9 mouse cellular contexts compared by ENCODE assay signal in the genomic region with DNA sequence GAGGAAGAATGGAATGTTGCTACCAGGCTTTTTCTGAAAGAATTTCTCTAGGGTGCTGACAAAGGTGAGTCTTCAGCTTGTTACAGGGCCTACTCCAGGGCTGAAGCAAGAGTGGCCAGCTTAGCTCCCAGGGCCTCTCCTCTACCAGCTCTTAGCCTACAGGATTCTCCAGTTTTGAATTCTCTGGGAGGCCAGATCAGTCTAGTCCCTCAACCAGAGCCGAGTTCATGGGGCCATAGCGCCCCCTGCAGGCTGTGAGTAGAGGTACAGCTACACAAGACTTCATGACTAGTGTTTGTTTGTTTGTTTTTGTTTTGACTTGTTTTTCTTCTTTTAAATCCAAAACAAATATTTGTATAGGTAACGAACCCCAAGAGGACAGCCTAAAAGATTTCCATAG.
DNase-seq lines count a peak whose midpoint lies in the region; ATAC-seq and TF ChIP-seq lines count a peak whose summit lies in the region.
"Had no signal": no experiment of that assay in that cellular context is flagged by ENCODE, and none has a peak within 500 bp of the region (broad histone marks: within the 10 kb centered on the region; RNA-seq: fewer than 3 reads in every experiment).

No protein-coding gene starts in this region.

- TF ChIP-seq CTCF in lung, adult 2 months (IDR thresholded peaks at IDR 0.05; ENCODE audit: insufficient read depth, low read length) = peak; percentile 55

- peaks cover 20% of the 10 kb centered on the region for H3K4me1 ChIP-seq in forebrain, embryonic 10.5 days
- no peaks in the 10 kb centered on the region for H3K4me1 ChIP-seq in forebrain, embryonic 12.5 days
- no peaks in the 10 kb centered on the region for H3K4me1 ChIP-seq in lung, adult 2 months (ENCODE audit: control insufficient read depth, insufficient read depth, low read length)

- peaks cover 3% of the 10 kb centered on the region for H3K27me3 ChIP-seq in forebrain, embryonic 10.5 days (ENCODE audit: poor library complexity, severe bottlenecking)
- peaks cover 10% of the 10 kb centered on the region for H3K27me3 ChIP-seq in forebrain, embryonic 12.5 days

- WGBS in forebrain, embryonic 10.5 days = 7% methylated on average over 3 of the region's 3 CpGs
- 3% methylated on average over 3 of the region's 3 CpGs for WGBS in forebrain, embryonic 12.5 days
- WGBS in lung, adult 2 months = 6% methylated on average over 3 of the region's 3 CpGs

- H3K4me2 ChIP-seq in forebrain, embryonic 12.5 days = no peak overlapping the region

- H3K4me3 ChIP-seq in forebrain, embryonic 10.5 days = no peak overlapping the region
- no peak overlapping the region for H3K4me3 ChIP-seq in forebrain, embryonic 12.5 days (replicated peaks)
- no peak overlapping the region for H3K4me3 ChIP-seq in lung, adult 2 months (replicated peaks; ENCODE audit: extremely low read depth, low read depth, low read length)

- H3K9me3 ChIP-seq in forebrain, embryonic 10.5 days = no peaks in the 10 kb centered on the region
- no peaks in the 10 kb centered on the region for H3K9me3 ChIP-seq in forebrain, embryonic 12.5 days
- H3K9me3 ChIP-seq: megakaryocyte, embryonic 14.5 days had no signal

- peak; percentile 52 for DNase-seq in forebrain, embryonic 10.5 days (ENCODE audit: extremely low spot score, low spot score)
- DNase-seq in lung, adult 2 months = no peak
- no peak for DNase-seq in lung, postnatal 25 days (ENCODE audit: low spot score)
- DNase-seq in cerebellum, adult 11-12 months = peak; percentile 8
- DNase-seq in frontal cortex, postnatal 36 days (ENCODE audit: low spot score in 2 of 2) = peak; percentile 23 to 43
- DNase-seq in mesoderm, embryonic 11.5 days (ENCODE audit: low read depth, low spot score) = peak; percentile 63
- peak; percentile 74 for DNase-seq in thymus, postnatal 4 days

- no peaks in the 10 kb centered on the region for H3K36me3 ChIP-seq in forebrain, embryonic 10.5 days (replicated peaks)
- no peaks in the 10 kb centered on the region for H3K36me3 ChIP-seq in forebrain, embryonic 12.5 days (replicated peaks)

- no peak overlapping the region for H3K27ac ChIP-seq in forebrain, embryonic 10.5 days
- no peak overlapping the region for H3K27ac ChIP-seq in forebrain, embryonic 12.5 days

- no peak overlapping the region for H3K9ac ChIP-seq in forebrain, embryonic 12.5 days

- ATAC-seq in forebrain, embryonic 12.5 days (ENCODE audit: low FRiP score) = no peak

- no peak for TF ChIP-seq POLR2A in lung, adult 2 months (IDR thresholded peaks at IDR 0.05; ENCODE audit: borderline replicate concordance, extremely low read depth, low read depth, low read length)

Comparison
In these comparisons a context has a peak if more than half of its experiments do, and no peak if none do; other contexts are left out.
1. DNase-seq: peak in forebrain, embryonic 10.5 days (single experiment), cerebellum, adult 11-12 months (single experiment), frontal cortex, postnatal 36 days (2 of 2), mesoderm, embryonic 11.5 days (single experiment) and thymus, postnatal 4 days (single experiment); none in lung, adult 2 months (single experiment) and lung, postnatal 25 days (single experiment).